Mouse (Mus musculus) layer of hippocampus, postnatal 36 days (tissue): ENCODE data around the gene 4933402N22Rik. TPM values are rescaled to one million over a fixed set of nuclear protein-coding genes. Genes with fewer than 3 reads are reported as not detected.
"Not testable (repeated sequence)": the region's sequence is repeated elsewhere in the genome, so short reads cannot be mapped to it uniquely, and the experiment has no call there.

ENCODE experiments used
- DNase-seq, 2 experiments: peaks; one replicate each; pipeline ENCODE4 v3.0.0; 2022
- total RNA-seq, 2 experiments: library from RNA; stranded (reverse); gene quantifications; 2 replicates each; pipeline ENCODE4 v1.2.3; 2021

4933402N22Rik gene
- not detected for total RNA-seq

GRCm38 (mm10) chr5:11917743-11918142 lies at the start of gene 4933402N22Rik:
TSS of gene 4933402N22Rik (plus strand) at chr5:11918043.
- not testable (repeated sequence) for DNase-seq

- DNase-seq = not testable (repeated sequence)
These were observed 5.9 kb downstream of the 4933402N22Rik start for GRCm38 (mm10) chr5:11923790-11924189.

Other genes with a start within 250 kb of the 4933402N22Rik start
- not detected for gene Gm8922, start 236.1 kb upstream of the 4933402N22Rik start, total RNA-seq
- gene Gm8926, start 147.5 kb upstream of the 4933402N22Rik start, total RNA-seq = not detected
- not detected for gene Gm6465, start 72.5 kb upstream of the 4933402N22Rik start, total RNA-seq